Mouse (Mus musculus) lung, postnatal 0 days (tissue): ENCODE measurements around the gene Mtmr4.

Experiments used
- CTCF ChIP-seq: IDR thresholded peaks from 2 replicates; pipeline ENCODE4 v1.5.1; 2016; ENCODE audit warnings: antibody characterized with exemption, mild to moderate bottlenecking
- EP300 ChIP-seq: IDR thresholded peaks from 2 replicates; pipeline ENCODE4 v1.6.1; 2016; ENCODE audit warnings: antibody characterized with exemption, mild to moderate bottlenecking, control low read depth

GRCm38 (mm10) chr11:87583291-87584034 is 8.5 kb upstream of the Mtmr4 start:
- TF ChIP-seq CTCF (peak; percentile 14; the same call in 1 of the 2 replicates), EP300 (no peak)
